Mouse (Mus musculus) olfactory bulb, adult 2 months (tissue): Measurements from ENCODE around the gene Fgfr2.

Experiments used
- CTCF ChIP-seq: fragments of 200-500 bp; IDR thresholded peaks from 2 replicates; pipeline ENCODE4 v1.5.1; 2012; ENCODE audit warnings: low read depth, mild to moderate bottlenecking, low read length, moderate library complexity; ENCODE audit not compliant: insufficient read depth
- POLR2A ChIP-seq: fragments of 200-500 bp; IDR thresholded peaks from 2 replicates; pipeline ENCODE4 v1.6.1; 2012; ENCODE audit warnings: mild to moderate bottlenecking, low read depth, low read length, moderate library complexity; ENCODE audit not compliant: insufficient read depth

GRCm38 (mm10) chr7:133123244-133123998 is at the start of gene Fgfr2:
- TF ChIP-seq POLR2A = no peak
- no peak for TF ChIP-seq CTCF
